Mouse (Mus musculus) erythroblast, embryonic 14.5 days (primary cell): ENCODE measurements around the gene St3gal3. TPM values are rescaled to one million over a fixed set of nuclear protein-coding genes. Genes with fewer than 3 reads are reported as not detected.

Experiments used
- H3K27me3 ChIP-seq: 2 replicates; pipeline ENCODE4 v1.6.1; 2012; ENCODE audit warnings: inconsistent platforms; ENCODE audit not compliant: control insufficient read depth
- H3K36me3 ChIP-seq: 2 replicates; pipeline ENCODE4 v1.6.1; 2012; ENCODE audit warnings: mild to moderate bottlenecking, inconsistent platforms; ENCODE audit not compliant: control insufficient read depth
- H3K4me1 ChIP-seq: 2 replicates; pipeline ENCODE4 v1.6.1; 2012; ENCODE audit warnings: inconsistent platforms; ENCODE audit not compliant: control insufficient read depth
- H3K4me3 ChIP-seq: replicated peaks from 2 replicates; pipeline ENCODE3; 2012; ENCODE audit warnings: moderate library complexity, mild to moderate bottlenecking, inconsistent platforms
- H3K9me3 ChIP-seq: 2 replicates; pipeline ENCODE4 v1.6.1; 2012; ENCODE audit warnings: low read length, inconsistent platforms, mixed read lengths; ENCODE audit not compliant: control insufficient read depth
- GATA1 ChIP-seq: IDR thresholded peaks from 2 replicates; pipeline ENCODE4 v1.6.1; 2012; ENCODE audit warnings: low read length, inconsistent platforms, mixed read lengths
- TAL1 ChIP-seq: IDR thresholded peaks from 3 replicates; pipeline ENCODE4 v1.6.1; 2012; ENCODE audit warnings: low read length, inconsistent platforms, mixed read lengths
- polyA plus RNA-seq: library from polyadenylated mRNA; stranded (reverse); fragments of >175 nt; gene quantifications from 2 replicates; pipeline ENCODE4 v1.2.3, GENCODE M21; 2012

Gene St3gal3
- polyA plus RNA-seq, 1 experiment: 0.85 TPM

GRCm38 (mm10) chr4:118099637-118100364 is 34.9 kb downstream of the St3gal3 start:
- H3K36me3 ChIP-seq: peaks cover 8% of the 10 kb centered on the region
- no peaks in the 10 kb centered on the region for H3K9me3 ChIP-seq
- no peak overlapping the region for H3K4me3 ChIP-seq
- TF ChIP-seq GATA1 (no peak), TAL1 (no peak)
- peaks cover 8% of the 10 kb centered on the region for H3K4me1 ChIP-seq
- no peaks in the 10 kb centered on the region for H3K27me3 ChIP-seq

DNA sequence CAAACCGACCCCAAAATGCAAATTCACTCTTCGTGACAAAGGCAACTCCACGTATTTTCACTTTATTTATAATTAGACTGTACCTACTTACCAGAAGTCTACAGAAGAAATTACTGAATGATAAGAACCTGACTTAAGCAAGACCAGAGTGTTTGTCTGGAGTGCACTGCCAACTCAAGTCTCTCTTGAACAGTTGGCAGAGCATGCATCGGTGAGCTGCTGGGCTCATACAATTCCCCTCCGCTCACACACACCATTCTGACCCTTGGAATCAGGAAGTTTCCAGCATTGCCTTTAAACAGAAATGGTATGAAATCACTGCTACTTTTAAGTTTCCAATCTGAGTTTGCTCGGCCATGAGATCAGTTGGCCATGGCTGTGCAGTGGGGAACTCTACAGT is 36.1 kb downstream of the St3gal3 start:
- H3K4me1 ChIP-seq: peaks cover 8% of the 10 kb centered on the region
- H3K36me3 ChIP-seq: peaks cover 8% of the 10 kb centered on the region
- H3K9me3 ChIP-seq: no peaks in the 10 kb centered on the region
- no peak overlapping the region for H3K4me3 ChIP-seq
- no peak for TF ChIP-seq GATA1
- TF ChIP-seq TAL1: no peak
- H3K27me3 ChIP-seq: no peaks in the 10 kb centered on the region

DNA sequence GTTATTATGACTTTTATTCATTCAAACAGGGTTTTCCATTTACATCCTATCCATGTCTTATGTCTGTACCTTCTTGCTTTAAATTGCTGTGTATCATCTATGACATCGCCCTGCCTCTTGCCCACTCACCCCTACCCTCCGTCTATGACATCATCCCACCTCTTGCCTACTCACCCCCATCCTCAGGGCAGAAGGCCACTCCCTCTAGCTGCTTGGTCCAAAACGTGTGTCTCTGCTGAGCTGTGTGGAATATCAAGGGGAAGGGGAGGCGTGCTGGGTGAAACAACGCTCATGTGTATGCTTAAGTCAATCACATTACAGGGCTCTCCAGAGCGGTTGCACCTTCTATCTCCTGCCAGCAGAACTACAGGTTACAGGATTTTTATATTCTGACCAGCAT is 38.6 kb downstream of the St3gal3 start:
- no peaks in the 10 kb centered on the region for H3K27me3 ChIP-seq
- TF ChIP-seq GATA1: no peak
- TF ChIP-seq TAL1: no peak
- peaks cover 3% of the 10 kb centered on the region; the same call in 1 of the 2 replicates for H3K36me3 ChIP-seq
- H3K9me3 ChIP-seq: no peaks in the 10 kb centered on the region
- no peak overlapping the region for H3K4me3 ChIP-seq
- peaks cover 8% of the 10 kb centered on the region for H3K4me1 ChIP-seq

- Histone ChIP-seq H3K27me3 (no peaks in the 10 kb centered on the region), H3K4me1 (peaks cover 11% of the 10 kb centered on the region), H3K36me3 (no peaks in the 10 kb centered on the region; the same call in 1 of the 2 replicates), H3K9me3 (no peaks in the 10 kb centered on the region), H3K4me3 (no peak overlapping the region)
- no peak for TF ChIP-seq TAL1
- TF ChIP-seq GATA1: no peak
These were observed 41.8 kb downstream of the St3gal3 start for GRCm38 (mm10) chr4:118092784-118093457.

DNA sequence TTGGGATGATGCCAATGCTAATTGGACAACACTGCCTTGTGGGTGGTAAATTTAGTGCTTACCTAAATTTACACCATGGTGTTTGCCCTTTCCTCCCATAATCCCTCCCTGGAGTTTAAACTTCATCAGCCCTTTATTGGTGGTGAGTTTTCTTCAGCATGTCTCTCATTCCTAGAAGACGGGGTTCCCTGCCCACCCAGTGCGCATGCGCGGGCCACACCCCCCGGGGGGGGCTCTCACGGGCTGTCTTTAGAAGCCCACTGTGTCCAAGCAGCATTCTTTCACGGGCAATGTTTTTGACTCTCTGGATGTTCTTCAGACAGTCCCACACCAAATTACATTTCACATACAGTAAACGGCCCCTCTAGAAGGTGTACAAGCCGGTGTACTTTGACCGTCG is 44.3 kb downstream of the St3gal3 start:
- H3K4me1 ChIP-seq: peaks cover 14% of the 10 kb centered on the region
- no peak overlapping the region for H3K4me3 ChIP-seq
- TF ChIP-seq GATA1 (no peak), TAL1 (no peak)
- H3K9me3 ChIP-seq: no peaks in the 10 kb centered on the region
- no peaks in the 10 kb centered on the region for H3K27me3 ChIP-seq
- H3K36me3 ChIP-seq: no peaks in the 10 kb centered on the region

DNA sequence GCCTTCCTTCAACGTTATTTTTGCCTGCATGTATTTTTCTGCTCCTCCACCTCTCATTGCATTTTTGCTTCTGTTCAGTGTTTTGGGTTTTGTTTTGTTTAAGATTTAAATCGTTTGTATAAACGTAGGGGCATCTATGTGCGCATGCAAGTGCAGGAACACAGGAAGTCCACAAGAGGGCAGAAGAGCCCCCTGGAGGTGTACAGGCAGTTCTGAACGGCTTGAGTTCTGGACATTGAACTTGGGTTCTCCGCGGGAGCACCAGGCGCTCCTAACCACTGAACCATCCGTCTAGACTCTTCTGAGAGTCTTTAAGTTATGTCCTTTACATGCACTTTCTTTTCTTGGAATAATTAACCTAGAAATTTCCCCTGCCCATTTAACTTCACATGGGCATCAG is 44.8 kb downstream of the St3gal3 start:
- no peak for TF ChIP-seq GATA1
- no peak for TF ChIP-seq TAL1
- no peak overlapping the region for H3K4me3 ChIP-seq
- H3K36me3 ChIP-seq: no peaks in the 10 kb centered on the region
- peaks cover 14% of the 10 kb centered on the region for H3K4me1 ChIP-seq
- H3K27me3 ChIP-seq: no peaks in the 10 kb centered on the region
- no peaks in the 10 kb centered on the region for H3K9me3 ChIP-seq

- Histone ChIP-seq H3K36me3 (no peaks in the 10 kb centered on the region), H3K4me1 (peaks cover 14% of the 10 kb centered on the region), H3K9me3 (no peaks in the 10 kb centered on the region), H3K4me3 (no peak overlapping the region), H3K27me3 (no peaks in the 10 kb centered on the region)
- TF ChIP-seq GATA1 (no peak), TAL1 (no peak)
These were observed 45.9 kb downstream of the St3gal3 start for GRCm38 (mm10) chr4:118088771-118089170.

GRCm38 (mm10) chr4:118085025-118085424 is 49.7 kb downstream of the St3gal3 start:
- peaks cover 12% of the 10 kb centered on the region for H3K36me3 ChIP-seq
- no peaks in the 10 kb centered on the region for H3K9me3 ChIP-seq
- no peak overlapping the region for H3K4me3 ChIP-seq
- peaks cover 49% of the 10 kb centered on the region for H3K4me1 ChIP-seq
- no peaks in the 10 kb centered on the region for H3K27me3 ChIP-seq
- TF ChIP-seq GATA1: no peak
- TF ChIP-seq TAL1: no peak

GRCm38 (mm10) chr4:118083217-118083951 is 51.3 kb downstream of the St3gal3 start:
- Histone ChIP-seq H3K9me3 (no peaks in the 10 kb centered on the region), H3K27me3 (no peaks in the 10 kb centered on the region), H3K4me1 (peaks cover 56% of the 10 kb centered on the region), H3K36me3 (peaks cover 19% of the 10 kb centered on the region), H3K4me3 (no peak overlapping the region)
- no peak for TF ChIP-seq TAL1
- no peak for TF ChIP-seq GATA1
